Mouse (Mus musculus) spleen, adult 2 months (tissue): Measurements from ENCODE around the gene Mterf4.

ENCODE experiments used
- CTCF ChIP-seq: fragments of 200-500 bp; IDR thresholded peaks from 2 replicates; pipeline ENCODE4 v1.5.1; 2011; ENCODE audit warnings: mild to moderate bottlenecking, inconsistent platforms; ENCODE audit not compliant: insufficient read depth, insufficient read length, insufficient replicate concordance; ENCODE audit errors: extremely low read depth
- POLR2A ChIP-seq: fragments of 200-500 bp; IDR thresholded peaks from 2 replicates; pipeline ENCODE4 v1.6.1; 2011; ENCODE audit warnings: low read depth, low read length, inconsistent platforms

- TF ChIP-seq POLR2A (no peak), CTCF (no peak)
Measured at GRCm38 (mm10) chr1:93268246-93268645, 37.5 kb downstream of the Mterf4 start.
